Mouse (Mus musculus) embryo, embryonic 10.5 days (tissue): ENCODE measurements around the gene Uqcr10.

Source experiments
- DNase-seq: peaks from one replicate; pipeline ENCODE4 v3.0.0-alpha.2; 2015; ENCODE audit warnings: low spot score

Uqcr10 gene

DNA sequence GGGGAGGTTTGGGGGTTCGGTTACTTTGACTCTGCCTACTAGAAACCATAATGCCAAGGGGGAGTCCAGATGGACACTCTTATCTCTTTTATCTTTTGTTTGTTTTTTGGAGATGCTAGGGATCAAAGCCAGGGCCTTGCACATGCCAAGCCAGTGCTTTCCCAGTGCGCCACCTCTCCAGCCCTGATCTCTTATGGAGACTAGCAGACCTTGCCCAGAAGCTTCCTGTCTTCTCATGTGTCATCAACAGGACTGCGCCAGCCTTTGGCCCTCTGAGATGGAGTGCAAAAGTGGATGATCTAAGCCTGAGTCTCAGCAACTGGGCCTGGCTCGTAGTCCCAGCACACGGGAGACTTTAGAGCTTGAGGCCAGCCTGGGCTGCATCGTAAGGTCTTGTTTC is 28.4 kb downstream of the Uqcr10 start:
- DNase-seq = no peak

GRCm38 (mm10) chr11:4675126-4675562 is 29.0 kb downstream of the Uqcr10 start:
- DNase-seq = no peak

- no peak for DNase-seq
These were observed 29.5 kb downstream of the Uqcr10 start for GRCm38 (mm10) chr11:4674593-4674992.

- no peak for DNase-seq
These were observed 32.4 kb downstream of the Uqcr10 start for GRCm38 (mm10) chr11:4671736-4672135.

GRCm38 (mm10) chr11:4662496-4662878 is 41.7 kb downstream of the Uqcr10 start:
- no peak for DNase-seq

- no peak for DNase-seq
These were observed 42.2 kb downstream of the Uqcr10 start for GRCm38 (mm10) chr11:4661871-4662495.

- DNase-seq = no peak
These were observed 42.8 kb downstream of the Uqcr10 start for GRCm38 (mm10) chr11:4661324-4661723.

- DNase-seq = no peak
These were observed 43.7 kb downstream of the Uqcr10 start for GRCm38 (mm10) chr11:4660309-4661025.

- no peak for DNase-seq
These were observed 44.3 kb downstream of the Uqcr10 start for GRCm38 (mm10) chr11:4659818-4660217.
